Mouse (Mus musculus): ENCODE data around the gene Tmem205. TPM values are rescaled to one million over a fixed set of nuclear protein-coding genes. Genes with fewer than 3 reads are reported as not detected.

The Tmem205 gene
- 59.2 and 61.0 TPM in 2 replicates for polyA plus RNA-seq (2015; fragmentation: Nextera tagmentation; extraction: Ambion mirVana)

- H3K9me3 ChIP-seq (replicated peaks) = no peaks in the 10 kb centered on the region
- peak within 1 kb of the TSS; percentile 73 for H3K4me2 ChIP-seq
- WGBS = under 1% methylated on average over 28 of the region's 28 CpGs
- peak within 1 kb of the TSS; percentile 79 for H3K27ac ChIP-seq
- no peaks in the 10 kb centered on the region for H3K27me3 ChIP-seq
- H3K4me1 ChIP-seq = peaks cover 29% of the 10 kb centered on the region
- ATAC-seq (replicated peaks; ENCODE audit: low FRiP score) = peak; percentile 97
- H3K36me3 ChIP-seq = peaks cover 19% of the 10 kb centered on the region
- H3K9ac ChIP-seq = peak within 1 kb of the TSS; percentile 65
- H3K4me3 ChIP-seq (replicated peaks) = peak within 1 kb of the TSS; percentile 62
These were observed at the start of gene Tmem205, which contains the start of gene Ccdc159 for GRCm38 (mm10) chr9:21927208-21927753. Tmem205 (minus strand) TSS chr9:21927556. Ccdc159 (plus strand) TSS chr9:21927471.

GRCm38 (mm10) chr9:21976626-21977175 lies 49.3 kb upstream of the Tmem205 start:
- Histone ChIP-seq H3K9me3 (replicated peaks) (no peaks in the 10 kb centered on the region), H3K4me1 (no peaks in the 10 kb centered on the region), H3K9ac (no peak overlapping the region), H3K4me3 (replicated peaks) (no peak overlapping the region), H3K4me2 (no peak overlapping the region), H3K27ac (no peak overlapping the region), H3K27me3 (no peaks in the 10 kb centered on the region), H3K36me3 (peaks cover 48% of the 10 kb centered on the region)
- ATAC-seq (replicated peaks; ENCODE audit: low FRiP score) = no peak
- 83% methylated on average over 10 of the region's 10 CpGs for WGBS

- Histone ChIP-seq H3K36me3 (peaks cover 14% of the 10 kb centered on the region), H3K9ac (no peak overlapping the region), H3K27me3 (0 out of 2 replicates have a peak, but pooled peaks cover 5% of the 10 kb centered on the region), H3K4me2 (no peak overlapping the region), H3K27ac (no peak overlapping the region), H3K9me3 (replicated peaks) (no peaks in the 10 kb centered on the region), H3K4me1 (no peaks in the 10 kb centered on the region), H3K4me3 (replicated peaks) (no peak overlapping the region)
- WGBS = 91% methylated on average over 4 of the region's 4 CpGs
- ATAC-seq (replicated peaks; ENCODE audit: low FRiP score) = no peak
These were observed 41.9 kb upstream of the Tmem205 start for GRCm38 (mm10) chr9:21969304-21969703.

GRCm38 (mm10) chr9:21968883-21969282 lies 41.5 kb upstream of the Tmem205 start:
- Histone ChIP-seq H3K4me3 (replicated peaks) (no peak overlapping the region), H3K27ac (no peak overlapping the region), H3K4me1 (peaks cover 1% of the 10 kb centered on the region; the same call in 1 of the 2 replicates), H3K9me3 (replicated peaks) (no peaks in the 10 kb centered on the region), H3K9ac (no peak overlapping the region), H3K27me3 (0 out of 2 replicates have a peak, but pooled peaks cover 5% of the 10 kb centered on the region), H3K36me3 (peaks cover 14% of the 10 kb centered on the region), H3K4me2 (no peak overlapping the region)
- WGBS = 44% methylated on average over 6 of the region's 6 CpGs
- ATAC-seq (replicated peaks; ENCODE audit: low FRiP score) = no peak

GRCm38 (mm10) chr9:21963417-21963816 lies 36.1 kb upstream of the Tmem205 start, which contains the start of gene Epor:
Epor (minus strand) TSS chr9:21963506.
- peak within 1 kb of the TSS; percentile 52 for H3K4me3 ChIP-seq (replicated peaks)
- H3K27me3 ChIP-seq = peaks cover 19% of the 10 kb centered on the region
- H3K4me1 ChIP-seq = peaks cover 49% of the 10 kb centered on the region
- 2% methylated on average over 8 of the region's 8 CpGs for WGBS
- H3K36me3 ChIP-seq = peaks cover 2% of the 10 kb centered on the region
- H3K27ac ChIP-seq = peak within 1 kb of the TSS; percentile 20; the same call in 1 of the 2 replicates
- H3K4me2 ChIP-seq = peak within 1 kb of the TSS; percentile 90
- no peaks in the 10 kb centered on the region for H3K9me3 ChIP-seq (replicated peaks)
- peak within 1 kb of the TSS; percentile 18 for H3K9ac ChIP-seq
- peak; percentile 69 for ATAC-seq (replicated peaks; ENCODE audit: low FRiP score)

GRCm38 (mm10) chr9:21962416-21963059 lies 35.2 kb upstream of the Tmem205 start:
- Histone ChIP-seq H3K36me3 (peaks cover 10% of the 10 kb centered on the region), H3K27me3 (peaks cover 15% of the 10 kb centered on the region), H3K9ac (peak overlapping the region; percentile 18), H3K4me2 (peak overlapping the region; percentile 90), H3K27ac (peak overlapping the region; percentile 20; the same call in 1 of the 2 replicates), H3K9me3 (replicated peaks) (no peaks in the 10 kb centered on the region), H3K4me1 (peaks cover 49% of the 10 kb centered on the region), H3K4me3 (replicated peaks) (peak overlapping the region; percentile 52)
- peak; percentile 85 for ATAC-seq (replicated peaks; ENCODE audit: low FRiP score)
- WGBS = 2% methylated on average over 34 of the region's 34 CpGs

GRCm38 (mm10) chr9:21962010-21962409 lies 34.7 kb upstream of the Tmem205 start:
- 0 out of 2 replicates have a peak overlapping the region, but pooled peaks have one; percentile 20 for H3K27ac ChIP-seq
- ATAC-seq (replicated peaks; ENCODE audit: low FRiP score) = no peak
- H3K4me2 ChIP-seq = peak overlapping the region; percentile 90
- peaks cover 49% of the 10 kb centered on the region for H3K4me1 ChIP-seq
- WGBS = 0% methylated on average over 15 of the region's 15 CpGs
- H3K4me3 ChIP-seq (replicated peaks) = peak overlapping the region; percentile 52
- H3K27me3 ChIP-seq = peaks cover 15% of the 10 kb centered on the region
- peaks cover 13% of the 10 kb centered on the region for H3K36me3 ChIP-seq
- H3K9ac ChIP-seq = peak overlapping the region; percentile 25; the same call in 1 of the 2 replicates
- no peaks in the 10 kb centered on the region for H3K9me3 ChIP-seq (replicated peaks)

GRCm38 (mm10) chr9:21961366-21961980 lies 34.1 kb upstream of the Tmem205 start:
- H3K4me1 ChIP-seq = peaks cover 53% of the 10 kb centered on the region
- WGBS = 2% methylated on average over 35 of the region's 35 CpGs
- H3K36me3 ChIP-seq = peaks cover 13% of the 10 kb centered on the region
- peak overlapping the region; percentile 52 for H3K4me3 ChIP-seq (replicated peaks)
- ATAC-seq (replicated peaks; ENCODE audit: low FRiP score) = no peak
- H3K9me3 ChIP-seq (replicated peaks) = no peaks in the 10 kb centered on the region
- peaks cover 15% of the 10 kb centered on the region for H3K27me3 ChIP-seq
- peak overlapping the region; percentile 90 for H3K4me2 ChIP-seq
- peak overlapping the region; percentile 25; the same call in 1 of the 2 replicates for H3K9ac ChIP-seq
- H3K27ac ChIP-seq = no peak overlapping the region

GRCm38 (mm10) chr9:21960558-21961208 lies 33.3 kb upstream of the Tmem205 start:
- Histone ChIP-seq H3K4me2 (peak overlapping the region; percentile 90), H3K9me3 (replicated peaks) (no peaks in the 10 kb centered on the region), H3K4me3 (replicated peaks) (peak overlapping the region; percentile 52), H3K27me3 (peaks cover 15% of the 10 kb centered on the region), H3K36me3 (peaks cover 13% of the 10 kb centered on the region), H3K4me1 (peaks cover 56% of the 10 kb centered on the region), H3K9ac (no peak overlapping the region), H3K27ac (peak overlapping the region; percentile 56)
- 13% methylated on average over 26 of the region's 26 CpGs for WGBS
- ATAC-seq (replicated peaks; ENCODE audit: low FRiP score) = no peak

- ATAC-seq (replicated peaks; ENCODE audit: low FRiP score) = no peak
- Histone ChIP-seq H3K9ac (no peak overlapping the region), H3K36me3 (peaks cover 13% of the 10 kb centered on the region), H3K9me3 (replicated peaks) (no peaks in the 10 kb centered on the region), H3K4me3 (replicated peaks) (peak overlapping the region; percentile 52; the same call in 1 of the 2 replicates), H3K4me1 (peaks cover 56% of the 10 kb centered on the region), H3K27ac (peak overlapping the region; percentile 56), H3K4me2 (peak overlapping the region; percentile 90), H3K27me3 (peaks cover 15% of the 10 kb centered on the region)
- WGBS = 38% methylated on average over 9 of the region's 9 CpGs
These were observed 32.8 kb upstream of the Tmem205 start for GRCm38 (mm10) chr9:21960135-21960534.

GRCm38 (mm10) chr9:21959244-21959643 lies 31.9 kb upstream of the Tmem205 start:
- Histone ChIP-seq H3K9ac (no peak overlapping the region), H3K9me3 (replicated peaks) (no peaks in the 10 kb centered on the region), H3K4me2 (no peak overlapping the region), H3K4me3 (replicated peaks) (no peak overlapping the region), H3K27ac (peak overlapping the region; percentile 10; the same call in 1 of the 2 replicates), H3K4me1 (peaks cover 56% of the 10 kb centered on the region), H3K36me3 (peaks cover 13% of the 10 kb centered on the region), H3K27me3 (peaks cover 15% of the 10 kb centered on the region)
- ATAC-seq (replicated peaks; ENCODE audit: low FRiP score) = no peak
- 87% methylated on average over 7 of the region's 7 CpGs for WGBS
